Comparison of ENCODE assay signal across 23 mouse cellular contexts in genomic region chr17:74432631-74433030, GRCm38 (mm10).
"Had no signal": no experiment of that assay in that cellular context is flagged by ENCODE, and none has a peak within 500 bp of the region (broad histone marks: within the 10 kb centered on the region; RNA-seq: fewer than 3 reads in every experiment).

No protein-coding gene starts in this region.

- H3K4me1 ChIP-seq: hindbrain, embryonic 13.5 days; kidney, embryonic 15.5 days; limb, embryonic 10.5 days; limb, embryonic 12.5 days had no signal

- H3K27me3 ChIP-seq: heart, embryonic 12.5 days; hindbrain, embryonic 13.5 days; kidney, embryonic 15.5 days; limb, embryonic 12.5 days had no signal

- DNase-seq: forebrain, postnatal 0 days; gastrocnemius, postnatal 14 days; gastrocnemius, postnatal 36 days; heart, postnatal 14 days; heart, postnatal 36 days; kidney, adult 11 months; kidney, adult 2 months; kidney, adult 9 months; kidney, postnatal 14 days; kidney, postnatal 36 days; layer of hippocampus, adult 9-11 months; layer of hippocampus, postnatal 36 days; liver had no signal

- H3K4me3 ChIP-seq: heart, embryonic 12.5 days; hindbrain, embryonic 13.5 days; kidney, embryonic 15.5 days; left cerebral cortex, adult 2 months; limb, embryonic 10.5 days; limb, embryonic 12.5 days had no signal

- H3K9ac ChIP-seq: forebrain, postnatal 0 days; heart, embryonic 12.5 days; hindbrain, embryonic 13.5 days; kidney, embryonic 15.5 days; limb, embryonic 12.5 days; liver, embryonic 14.5 days had no signal

- H3K9me3 ChIP-seq: heart, embryonic 12.5 days; hindbrain, embryonic 13.5 days; kidney, embryonic 15.5 days; limb, embryonic 10.5 days; limb, embryonic 12.5 days had no signal

- ATAC-seq: forebrain, postnatal 0 days; hindbrain, postnatal 0 days; intestine, embryonic 16.5 days had no signal

- H3K27ac ChIP-seq: hindbrain, embryonic 13.5 days; hindbrain, postnatal 0 days; kidney, embryonic 15.5 days; kidney, postnatal 0 days; left cerebral cortex, adult 2 months; limb, embryonic 10.5 days; limb, embryonic 12.5 days; liver, embryonic 14.5 days had no signal

- H3K4me2 ChIP-seq: heart, embryonic 12.5 days; hindbrain, embryonic 13.5 days; kidney, embryonic 15.5 days; limb, embryonic 12.5 days had no signal
